Mouse (Mus musculus) MEL-GATA-1-ER (cell line): ENCODE data around the gene Prim2.

ENCODE experiments used
- DNase-seq: peaks from one replicate; pipeline ENCODE4 v3.0.0-alpha.2; 2012; ENCODE audit warnings: low read depth; ENCODE audit errors: extremely low read depth

Gene Prim2

GRCm38 (mm10) chr1:33556638-33557037 is 113.0 kb downstream of the Prim2 start:
- no peak for DNase-seq

DNA sequence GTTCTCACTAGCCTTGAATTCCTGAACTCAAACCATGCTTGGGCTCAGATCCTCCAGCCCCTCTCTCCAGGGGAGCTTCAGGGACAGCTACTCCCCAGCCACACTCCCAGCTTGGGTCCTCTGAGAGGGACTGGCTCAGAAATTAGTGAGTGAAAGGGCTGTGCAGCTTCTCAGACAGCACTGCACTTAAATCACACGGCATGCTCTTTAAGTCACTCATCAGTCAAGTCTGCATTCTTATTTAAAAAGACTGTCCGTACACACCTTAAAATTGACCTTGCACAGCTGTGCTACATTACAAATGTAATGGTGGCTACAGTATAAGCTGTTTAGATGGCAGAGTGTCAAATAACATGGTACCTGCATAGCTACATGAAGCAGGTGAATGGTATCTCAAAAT is 114.0 kb downstream of the Prim2 start:
- no peak for DNase-seq

GRCm38 (mm10) chr1:33551350-33551749 is 118.2 kb downstream of the Prim2 start:
- no peak for DNase-seq

GRCm38 (mm10) chr1:33541708-33542107 is 127.9 kb downstream of the Prim2 start:
- DNase-seq, result no peak

DNA sequence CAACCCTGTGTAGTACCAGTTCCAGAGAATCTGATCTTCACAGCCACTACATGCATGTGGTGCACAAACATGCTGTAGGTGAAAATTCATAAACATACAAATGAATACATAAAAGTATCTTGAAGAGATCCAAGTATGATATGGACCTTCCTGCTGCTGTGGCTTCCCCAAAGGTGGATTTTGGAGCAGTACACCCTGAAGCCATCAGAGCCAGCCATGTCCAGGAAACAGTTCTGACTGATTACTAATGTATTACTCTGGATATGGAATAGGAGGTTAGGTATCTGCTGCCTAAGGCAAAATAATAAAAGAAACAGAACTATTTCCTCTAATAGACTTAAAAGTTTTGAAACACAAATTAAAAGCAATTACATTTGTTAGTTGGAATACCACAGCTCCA is 131.6 kb downstream of the Prim2 start:
- DNase-seq, result no peak

- no peak for DNase-seq
These were observed 133.2 kb downstream of the Prim2 start for GRCm38 (mm10) chr1:33536272-33537004.

GRCm38 (mm10) chr1:33535140-33535686 is 134.4 kb downstream of the Prim2 start:
- DNase-seq, result no peak

- DNase-seq, result no peak
These were observed 137.7 kb downstream of the Prim2 start for GRCm38 (mm10) chr1:33531860-33532259.

DNA sequence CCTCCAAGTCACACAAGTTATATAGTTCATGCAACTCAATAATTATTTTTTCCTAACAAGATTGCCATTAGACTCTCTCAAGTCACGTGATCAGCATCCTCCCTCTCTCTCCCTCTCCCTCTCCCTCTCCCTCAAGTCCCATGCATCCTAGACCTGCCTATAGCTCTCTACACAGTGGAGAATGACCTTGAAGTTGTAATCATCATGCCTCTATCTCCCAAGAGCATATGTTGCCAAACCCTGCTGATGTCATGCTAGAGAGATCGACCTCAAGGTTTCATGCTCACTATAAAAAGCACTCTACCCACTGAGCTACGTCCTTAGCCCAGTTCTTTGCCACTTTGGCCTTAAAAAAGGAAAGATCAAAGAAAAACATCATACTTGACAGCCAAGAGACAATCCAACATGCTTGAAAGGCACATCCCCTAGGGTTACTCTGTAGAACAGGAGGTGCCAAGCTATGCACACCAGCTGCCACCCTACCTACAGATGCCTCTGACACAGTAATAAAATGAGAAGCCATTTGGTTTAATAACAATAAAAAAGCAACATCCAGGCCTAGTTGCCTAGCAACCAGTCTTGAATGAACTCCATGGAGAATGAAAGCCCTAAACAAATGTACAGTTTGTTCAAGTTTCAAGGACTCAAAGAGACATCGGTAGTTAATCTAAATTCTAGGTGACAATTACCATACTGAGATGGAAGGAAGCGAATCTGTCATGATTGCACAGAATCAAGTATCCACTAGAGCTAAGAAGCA is 138.3 kb downstream of the Prim2 start:
- no peak for DNase-seq

DNA sequence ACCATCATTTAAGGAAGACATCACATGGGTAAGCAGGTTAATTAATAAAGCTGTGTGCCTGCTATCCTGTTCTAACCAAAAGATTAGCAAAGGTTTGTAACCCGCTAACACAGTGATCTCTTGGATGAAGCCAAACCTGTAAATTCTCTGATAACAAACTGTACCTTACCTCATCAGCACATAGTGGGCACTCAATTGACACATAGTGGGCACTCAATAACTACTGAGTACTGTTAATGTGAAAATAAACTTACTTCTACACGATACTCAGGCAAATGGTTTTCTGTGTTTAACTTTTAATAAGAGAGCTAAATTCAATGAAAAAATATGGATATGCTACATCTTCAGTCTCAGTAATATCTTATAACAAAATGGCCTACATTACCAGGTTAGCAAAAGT is 139.1 kb downstream of the Prim2 start:
- DNase-seq, result no peak

GRCm38 (mm10) chr1:33529543-33530232 is 139.9 kb downstream of the Prim2 start:
- no peak for DNase-seq

DNA sequence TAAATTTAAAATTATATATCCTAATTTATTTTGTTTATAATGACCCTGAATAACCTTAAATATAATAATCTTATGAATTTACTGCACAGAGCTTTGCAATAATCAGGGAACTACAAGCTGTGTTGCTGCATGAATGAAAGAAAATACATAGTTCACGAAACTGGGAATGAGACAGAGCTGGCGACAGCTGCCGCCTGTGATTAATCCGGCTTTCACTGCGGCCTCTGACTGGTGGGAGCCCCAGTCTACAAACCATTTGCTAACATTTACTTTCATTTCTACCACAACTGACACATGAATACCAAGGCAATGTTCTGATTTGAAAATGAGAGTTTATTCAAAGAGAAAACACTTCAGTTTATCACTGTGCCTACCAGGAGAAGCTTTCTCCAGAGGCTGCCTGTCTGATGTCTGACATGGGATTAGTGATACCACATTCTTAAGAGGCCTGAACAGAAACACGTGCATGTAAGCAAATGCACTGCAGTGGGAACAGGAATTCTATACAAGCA is 142.2 kb downstream of the Prim2 start:
- no peak for DNase-seq

- no peak for DNase-seq
These were observed 146.4 kb downstream of the Prim2 start for GRCm38 (mm10) chr1:33523223-33523622.

DNA sequence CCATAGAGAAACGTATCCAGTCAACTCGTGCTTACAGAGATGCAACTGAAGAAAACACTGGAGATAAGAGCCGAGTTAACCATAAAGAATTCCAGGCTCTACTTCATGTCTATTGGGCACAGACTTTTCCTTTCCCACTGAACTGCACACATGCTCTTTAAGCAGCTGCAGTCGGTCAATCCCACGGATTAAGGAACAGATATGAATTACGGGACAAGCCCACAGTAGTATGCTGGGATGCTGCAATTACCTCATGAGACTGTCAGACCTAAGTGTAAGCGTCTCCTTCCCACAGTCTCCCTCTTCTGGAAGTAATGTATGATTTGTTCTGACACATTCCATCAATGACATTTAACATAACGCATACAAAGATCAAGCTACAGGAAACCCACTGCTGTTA is 154.5 kb downstream of the Prim2 start:
- DNase-seq, result no peak

GRCm38 (mm10) chr1:33511310-33511709 is 158.3 kb downstream of the Prim2 start:
- DNase-seq, result no peak

- DNase-seq, result no peak
These were observed 165.2 kb downstream of the Prim2 start for GRCm38 (mm10) chr1:33504371-33504770.

GRCm38 (mm10) chr1:33502890-33503289 is 166.7 kb downstream of the Prim2 start:
- no peak for DNase-seq

DNA sequence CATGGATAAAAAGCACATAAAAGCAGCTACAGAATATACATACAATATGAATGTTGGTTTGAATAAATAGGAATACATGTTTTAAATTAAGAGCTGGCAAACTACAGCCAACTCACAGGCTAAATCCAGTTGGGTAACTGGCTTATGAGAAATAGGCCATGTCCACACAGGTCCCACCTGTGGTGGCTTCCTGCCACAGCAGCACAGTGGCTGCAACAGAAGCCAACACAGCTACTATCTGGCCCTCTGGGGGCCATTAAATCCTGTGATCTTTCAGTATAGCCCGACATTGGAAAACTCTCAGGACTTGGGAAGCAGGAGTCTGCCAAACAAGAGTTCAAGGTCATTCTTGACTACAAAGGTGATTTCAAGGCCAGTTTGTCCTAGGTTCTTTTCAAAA is 167.3 kb downstream of the Prim2 start:
- no peak for DNase-seq

DNA sequence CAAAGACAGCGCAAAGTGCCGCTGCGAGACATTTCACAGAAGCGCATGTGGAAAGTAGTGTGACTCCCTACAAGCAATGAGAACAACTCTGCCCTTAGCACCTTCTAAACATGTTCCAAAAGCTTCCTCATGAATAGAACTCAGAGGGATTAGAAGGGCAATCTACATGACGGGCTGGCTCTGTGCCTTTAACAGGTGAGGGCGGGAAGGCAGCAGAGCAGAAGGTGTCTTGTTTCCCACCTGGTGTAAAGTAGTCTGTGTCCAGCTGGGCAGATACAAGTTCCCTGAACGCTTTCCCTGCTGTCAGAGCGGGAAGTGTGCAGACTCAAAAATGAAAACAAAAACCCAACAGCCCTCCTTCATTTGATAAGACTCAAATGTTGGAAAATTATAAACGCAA is 169.5 kb downstream of the Prim2 start:
- DNase-seq, result no peak

- DNase-seq, result no peak
These were observed 170.0 kb downstream of the Prim2 start for GRCm38 (mm10) chr1:33499603-33500002.

GRCm38 (mm10) chr1:33496128-33496527 is 173.5 kb downstream of the Prim2 start:
- no peak for DNase-seq

DNA sequence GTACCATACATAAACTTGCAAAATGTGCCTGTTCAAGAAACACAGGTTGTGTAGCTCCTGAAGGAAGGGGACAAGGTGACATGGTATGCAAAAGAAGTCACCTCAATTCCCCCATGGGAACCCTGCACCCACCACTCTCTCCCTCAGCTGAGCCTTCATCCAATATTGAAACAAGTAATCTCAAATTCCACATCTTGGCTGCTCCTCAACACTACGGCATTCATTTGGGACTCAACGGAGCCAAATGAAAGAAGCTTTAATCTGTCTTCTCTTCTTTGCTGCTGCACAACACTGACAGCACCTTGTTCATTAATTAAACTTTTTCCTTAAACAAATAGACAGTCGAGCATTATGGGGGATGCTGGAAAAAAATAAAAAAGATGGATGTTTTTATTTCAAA is 174.0 kb downstream of the Prim2 start:
- DNase-seq, result no peak
